Comparison of ENCODE assay signal across 26 mouse cellular contexts in the genomic region with DNA sequence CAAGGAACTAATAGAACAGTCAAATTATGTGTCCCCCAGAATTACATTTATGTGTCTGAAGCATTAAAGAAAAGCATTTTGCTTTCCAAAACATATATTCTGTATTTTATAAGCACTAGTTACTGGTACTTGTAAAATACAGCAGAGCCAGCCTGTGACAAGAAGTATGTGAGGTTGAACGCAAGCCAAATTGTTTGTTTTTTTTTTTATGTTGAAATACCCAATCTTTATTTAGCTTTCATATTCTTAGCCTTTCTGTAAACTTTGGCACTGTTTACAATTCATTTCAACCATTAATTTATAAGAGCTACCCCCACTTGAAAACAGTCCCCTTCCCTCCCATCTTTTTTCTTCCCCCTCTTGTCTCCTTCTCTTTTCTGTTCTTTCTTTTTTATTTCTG.
"Had no signal": no experiment of that assay in that cellular context is flagged by ENCODE, and none has a peak within 500 bp of the region (broad histone marks: within the 10 kb centered on the region; RNA-seq: fewer than 3 reads in every experiment).

No protein-coding gene starts in this region.

- H3K9ac ChIP-seq: heart, embryonic 12.5 days; hindbrain, embryonic 12.5 days; hindbrain, embryonic 14.5 days; intestine, embryonic 15.5 days; kidney, embryonic 15.5 days; limb, embryonic 12.5 days had no signal

- H3K4me1 ChIP-seq: heart, embryonic 10.5 days; heart, embryonic 12.5 days; hindbrain, embryonic 10.5 days; hindbrain, embryonic 12.5 days; intestine, embryonic 15.5 days; kidney, embryonic 15.5 days; limb, embryonic 10.5 days; limb, embryonic 12.5 days had no signal

- H3K9me3 ChIP-seq: heart, embryonic 10.5 days; heart, embryonic 12.5 days; hindbrain, embryonic 10.5 days; hindbrain, embryonic 12.5 days; intestine, embryonic 15.5 days; kidney, embryonic 15.5 days; limb, embryonic 10.5 days; limb, embryonic 12.5 days had no signal

- DNase-seq: gastrocnemius, adult 2 months; gastrocnemius, postnatal 10 days; gastrocnemius, postnatal 25 days; heart, adult 18-20 months; heart, postnatal 10 days; heart, postnatal 4 days; kidney, adult 2 months; kidney, adult 9 months; kidney, postnatal 10 days; kidney, postnatal 25 days; kidney, postnatal 4 days; liver had no signal

- H3K36me3 ChIP-seq: heart, embryonic 10.5 days; heart, embryonic 12.5 days; hindbrain, embryonic 10.5 days; hindbrain, embryonic 12.5 days; intestine, embryonic 15.5 days; kidney, embryonic 15.5 days; limb, embryonic 10.5 days; limb, embryonic 12.5 days had no signal

- H3K4me2 ChIP-seq: heart, embryonic 12.5 days; hindbrain, embryonic 12.5 days; hindbrain, embryonic 14.5 days; intestine, embryonic 15.5 days; kidney, embryonic 15.5 days; limb, embryonic 12.5 days had no signal

- H3K27ac ChIP-seq: gastrocnemius, adult 2 months; heart, embryonic 10.5 days; hindbrain, embryonic 10.5 days; hindbrain, embryonic 12.5 days; hindbrain, embryonic 14.5 days; intestine, embryonic 15.5 days; kidney, embryonic 15.5 days; layer of hippocampus, adult 2 months; left cerebral cortex, adult 2 months; limb, embryonic 10.5 days; limb, embryonic 12.5 days had no signal

- H3K4me3 ChIP-seq: gastrocnemius, adult 2 months; heart, embryonic 10.5 days; heart, embryonic 12.5 days; hindbrain, embryonic 10.5 days; hindbrain, embryonic 12.5 days; intestine, embryonic 15.5 days; kidney, embryonic 15.5 days; layer of hippocampus, adult 2 months; left cerebral cortex, adult 2 months; limb, embryonic 10.5 days; limb, embryonic 12.5 days had no signal

- H3K27me3 ChIP-seq: heart, embryonic 12.5 days; hindbrain, embryonic 12.5 days; intestine, embryonic 15.5 days; kidney, embryonic 15.5 days; limb, embryonic 12.5 days had no signal

- ATAC-seq: hindbrain, embryonic 16.5 days; inflammation-experienced regulatory T-cells, adult 6 months; intestine, embryonic 15.5 days; intestine, postnatal 0 days had no signal
